Mouse (Mus musculus) left cerebral cortex, adult 18-20 months (tissue): ENCODE measurements at regions not wholly inside any gene's neighbourhood (a gene's known extent, or its start where the extent isn't known, plus 50 kb on each side); places are given as distances from the start of the nearest gene placed in this dataset.

ENCODE experiments used
- DNase-seq, 2 experiments: peaks; one replicate each; pipeline ENCODE4 v3.0.0; 2021 to 2022; ENCODE audit warnings: low spot score in 2 of 2, mixed read lengths in 1 of 2

- DNase-seq = no peak
Observed at GRCm38 (mm10) chr17:75895436-75895835, 343.7 kb upstream of the Fam98a start.

- DNase-seq = peak in 1 of 2 experiments; percentile 5
Observed at GRCm38 (mm10) chr17:75894934-75895333, 343.2 kb upstream of the Fam98a start.

GRCm38 (mm10) chr17:75893559-75893958 lies 341.8 kb upstream of the Fam98a start:
- no peak for DNase-seq

- DNase-seq = no peak
Observed at GRCm38 (mm10) chr17:75892156-75892555, 340.4 kb upstream of the Fam98a start.

GRCm38 (mm10) chr17:75891564-75891963 lies 339.8 kb upstream of the Fam98a start:
- DNase-seq = peak; percentile 5 to 19

GRCm38 (mm10) chr17:75877848-75878247 lies 326.1 kb upstream of the Fam98a start:
- DNase-seq = no peak

GRCm38 (mm10) chr17:75876895-75877294 lies 325.1 kb upstream of the Fam98a start:
- DNase-seq = no peak

- DNase-seq = no peak
Observed at GRCm38 (mm10) chr17:75874535-75874934, 322.8 kb upstream of the Fam98a start.

GRCm38 (mm10) chr17:75870492-75870891 lies 318.7 kb upstream of the Fam98a start:
- DNase-seq = no peak

GRCm38 (mm10) chr17:75857015-75857414 lies 305.3 kb upstream of the Fam98a start:
- no peak for DNase-seq

- no peak for DNase-seq
Observed at GRCm38 (mm10) chr17:75815997-75816626, 264.4 kb upstream of the Fam98a start.

- no peak for DNase-seq
Observed at GRCm38 (mm10) chr17:75812163-75812562, 260.4 kb upstream of the Fam98a start.

GRCm38 (mm10) chr17:75808524-75809326 lies 257.0 kb upstream of the Fam98a start:
- DNase-seq = no peak

GRCm38 (mm10) chr17:75808025-75808424 lies 256.3 kb upstream of the Fam98a start:
- no peak for DNase-seq

- DNase-seq = no peak
Observed at GRCm38 (mm10) chr17:75804358-75804757, 252.6 kb upstream of the Fam98a start.

- DNase-seq = no peak
Observed at GRCm38 (mm10) chr17:75796380-75796779, 244.6 kb upstream of the Fam98a start.

- DNase-seq = no peak
Observed at GRCm38 (mm10) chr17:75795772-75796171, 244.0 kb upstream of the Fam98a start.

- DNase-seq = peak; percentile 8 to 12
Observed at GRCm38 (mm10) chr17:75779770-75780169, 228.0 kb upstream of the Fam98a start.

GRCm38 (mm10) chr17:75776611-75777010 lies 224.9 kb upstream of the Fam98a start:
- DNase-seq = peak in 1 of 2 experiments; percentile 18

GRCm38 (mm10) chr17:75775518-75775917 lies 223.8 kb upstream of the Fam98a start:
- DNase-seq = no peak

GRCm38 (mm10) chr17:75772861-75773260 lies 221.1 kb upstream of the Fam98a start:
- no peak for DNase-seq

- no peak for DNase-seq
Observed at GRCm38 (mm10) chr17:75768654-75769053, 216.9 kb upstream of the Fam98a start.

GRCm38 (mm10) chr17:75763391-75763790 lies 211.6 kb upstream of the Fam98a start:
- DNase-seq = peak; percentile 49 to 51
